Mouse (Mus musculus): ENCODE data around the gene Usp8.

- TF ChIP-seq POLR2A (IDR thresholded peaks at IDR 0.05; ENCODE audit: insufficient read length, low read depth) (no peak), USF1 (IDR thresholded peaks at IDR 0.05; ENCODE audit: low read depth) (no peak), MAX (IDR thresholded peaks at IDR 0.05; ENCODE audit: low read depth) (no peak), MYOG (IDR thresholded peaks at IDR 0.05; ENCODE audit: control insufficient read depth in 1 of 3, insufficient read depth in 1 of 3, insufficient read length in 2 of 3, low read depth in 2 of 3) (no peak), TCF3 (IDR thresholded peaks at IDR 0.05; ENCODE audit: insufficient read length, low read depth) (no peak), POLR2AphosphoS2 (IDR thresholded peaks at IDR 0.05; ENCODE audit: insufficient read length, low read depth) (no peak), E2F4 (IDR thresholded peaks at IDR 0.05; ENCODE audit: insufficient read depth) (no peak), CEBPB (IDR thresholded peaks at IDR 0.05; ENCODE audit: insufficient read depth, poor library complexity, severe bottlenecking) (no peak), TCF12 (IDR thresholded peaks at IDR 0.05; ENCODE audit: insufficient read depth, poor library complexity, severe bottlenecking) (no peak), MYOD1 (IDR thresholded peaks at IDR 0.05; ENCODE audit: control insufficient read depth in 1 of 3, insufficient read length in 2 of 3, low read depth in 2 of 3) (no peak), REST (IDR thresholded peaks at IDR 0.05; ENCODE audit: insufficient read depth, insufficient read length) (no peak)
Observed at GRCm38 (mm10) chr2:126740314-126740713, 33.2 kb downstream of the Usp8 start.
